Mouse (Mus musculus) spleen, adult 2 months (tissue): ENCODE data around the gene Serinc3.

ENCODE experiments used
- CTCF ChIP-seq: fragments of 200-500 bp; IDR thresholded peaks from 2 replicates; pipeline ENCODE4 v1.5.1; 2011; ENCODE audit warnings: mild to moderate bottlenecking, inconsistent platforms; ENCODE audit not compliant: insufficient read depth, insufficient read length, insufficient replicate concordance; ENCODE audit errors: extremely low read depth
- POLR2A ChIP-seq: fragments of 200-500 bp; IDR thresholded peaks from 2 replicates; pipeline ENCODE4 v1.6.1; 2011; ENCODE audit warnings: low read depth, low read length, inconsistent platforms

GRCm38 (mm10) chr2:163644047-163644446 lies 884 bp downstream of the Serinc3 start:
- no peak for TF ChIP-seq POLR2A
- TF ChIP-seq CTCF, result no peak
